Mouse (Mus musculus) lung, postnatal 25 days (tissue): ENCODE results near the gene Nuak2.

Experiments
- DNase-seq: peaks from one replicate; pipeline ENCODE4 v3.0.0; 2022; ENCODE audit warnings: low spot score

The Nuak2 gene

GRCm38 (mm10) chr1:132353389-132353788, 37.5 kb downstream of the Nuak2 start:
- no peak for DNase-seq

- DNase-seq: no peak
Observed at GRCm38 (mm10) chr1:132354234-132354633, 38.3 kb downstream of the Nuak2 start.

DNA sequence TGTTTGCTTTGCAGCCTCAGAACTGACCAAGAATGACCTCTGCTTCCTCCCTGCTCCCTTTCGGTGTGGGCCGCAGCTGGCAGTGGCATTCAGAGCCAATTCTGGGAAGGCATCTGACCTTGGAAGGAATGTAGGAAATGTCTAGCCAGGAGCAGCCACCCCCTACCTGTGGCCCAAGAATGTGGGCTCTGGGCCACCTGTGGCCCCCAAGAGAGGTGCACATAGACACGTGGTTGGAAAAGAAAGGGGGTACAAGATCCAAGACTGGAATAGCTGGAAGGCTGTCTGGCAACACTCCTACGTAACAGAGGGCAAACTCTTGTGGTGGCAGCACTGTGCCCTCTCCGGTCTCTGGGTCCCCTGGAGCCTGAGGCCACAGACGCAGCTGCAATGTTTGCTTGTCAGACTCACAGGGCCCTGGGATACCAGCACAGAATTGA, 39.3 kb downstream of the Nuak2 start:
- no peak for DNase-seq

GRCm38 (mm10) chr1:132355841-132356242, 39.9 kb downstream of the Nuak2 start:
- DNase-seq: peak; percentile 87

GRCm38 (mm10) chr1:132356841-132357240, 40.9 kb downstream of the Nuak2 start:
- no peak for DNase-seq

DNA sequence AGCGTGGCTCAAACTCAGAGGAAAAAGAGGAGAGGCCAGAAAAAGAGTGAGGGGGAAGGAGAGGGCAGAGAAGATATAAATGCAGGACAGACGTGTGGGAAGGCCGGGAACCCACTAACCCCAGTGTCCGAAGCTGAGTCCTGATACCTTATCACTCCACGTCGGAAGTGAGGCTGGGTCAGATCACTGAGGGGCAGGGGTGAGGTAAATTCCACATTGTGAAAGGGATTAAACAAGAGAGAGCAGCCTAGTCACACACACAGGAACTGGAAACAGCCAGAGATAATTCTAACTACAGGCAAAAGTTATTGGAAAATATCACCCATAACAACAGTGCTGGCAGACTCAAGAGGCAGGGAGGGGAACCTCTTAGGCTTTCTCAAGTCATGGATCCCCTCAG, 46.0 kb downstream of the Nuak2 start:
- no peak for DNase-seq

DNA sequence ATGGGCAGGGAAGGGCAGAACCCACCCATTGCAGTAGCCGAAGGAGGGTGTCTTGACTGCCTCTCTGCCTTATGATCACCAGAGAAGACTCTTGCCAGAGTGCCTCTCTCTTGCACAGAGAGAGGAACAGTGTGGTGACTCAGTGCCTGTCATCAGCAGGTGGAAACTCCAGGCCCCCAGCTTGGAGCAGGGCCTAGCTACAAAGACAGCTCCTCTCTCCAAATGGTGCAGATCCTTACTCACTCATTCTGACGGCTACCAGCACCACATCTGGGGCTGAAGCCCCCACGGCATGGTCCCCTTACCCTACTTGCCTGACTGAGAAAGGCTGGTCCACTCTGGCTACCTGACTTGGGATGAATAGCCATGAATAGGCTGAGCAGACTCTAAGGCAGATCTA, 48.5 kb downstream of the Nuak2 start:
- DNase-seq: no peak

- DNase-seq: no peak
Observed at GRCm38 (mm10) chr1:132364896-132365557, 49.1 kb downstream of the Nuak2 start.

GRCm38 (mm10) chr1:132365645-132366044, 49.7 kb downstream of the Nuak2 start:
- DNase-seq: no peak

- no peak for DNase-seq
Observed at GRCm38 (mm10) chr1:132366235-132366634, 50.3 kb downstream of the Nuak2 start.

DNA sequence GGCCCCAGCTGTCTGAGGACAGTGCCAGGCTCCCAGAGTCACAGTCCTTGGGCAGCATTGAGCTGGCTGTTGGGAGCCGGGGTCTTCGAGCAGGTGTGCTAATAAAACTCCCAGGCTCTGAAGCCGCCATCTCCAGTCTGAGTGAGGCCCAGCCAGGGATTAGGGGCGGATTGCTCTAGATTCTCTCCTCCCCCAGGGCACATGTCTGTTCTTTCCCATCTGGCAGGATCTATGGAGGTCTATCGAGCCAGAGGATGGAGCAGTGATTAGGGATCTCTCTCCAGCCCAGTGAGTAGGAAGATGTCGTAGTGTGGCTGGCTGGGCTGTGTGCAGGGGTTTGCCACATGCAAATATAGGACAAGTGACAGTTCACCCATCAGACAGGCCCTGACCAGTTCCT, 51.0 kb downstream of the Nuak2 start:
- no peak for DNase-seq

GRCm38 (mm10) chr1:132367692-132368506, 52.0 kb downstream of the Nuak2 start:
- peak; percentile 91 for DNase-seq

DNA sequence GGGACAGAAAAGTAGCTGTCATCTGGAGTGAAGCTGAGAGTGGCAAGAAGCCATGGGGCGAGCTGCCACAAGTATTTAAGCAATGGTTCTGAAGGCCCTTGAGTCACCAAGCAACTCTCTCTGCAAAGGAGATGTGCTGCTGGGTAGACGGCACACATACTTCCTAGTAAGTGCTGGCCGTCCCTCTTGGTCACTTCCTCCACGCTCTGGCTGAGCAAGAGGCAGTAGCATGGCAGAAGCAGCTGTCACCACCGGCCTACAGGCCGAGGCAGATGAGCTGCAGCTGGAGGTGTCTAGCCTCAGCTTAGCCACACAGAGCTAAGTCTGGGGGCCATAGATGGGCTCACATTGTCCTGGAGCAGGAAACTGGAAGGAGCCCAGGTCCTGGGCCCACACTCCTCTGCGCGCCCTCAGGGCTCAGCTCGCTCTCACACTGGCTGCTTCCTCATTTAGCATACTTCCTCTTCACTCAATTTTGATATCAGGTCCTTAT, 54.8 kb downstream of the Nuak2 start:
- peak; percentile 57 for DNase-seq

DNA sequence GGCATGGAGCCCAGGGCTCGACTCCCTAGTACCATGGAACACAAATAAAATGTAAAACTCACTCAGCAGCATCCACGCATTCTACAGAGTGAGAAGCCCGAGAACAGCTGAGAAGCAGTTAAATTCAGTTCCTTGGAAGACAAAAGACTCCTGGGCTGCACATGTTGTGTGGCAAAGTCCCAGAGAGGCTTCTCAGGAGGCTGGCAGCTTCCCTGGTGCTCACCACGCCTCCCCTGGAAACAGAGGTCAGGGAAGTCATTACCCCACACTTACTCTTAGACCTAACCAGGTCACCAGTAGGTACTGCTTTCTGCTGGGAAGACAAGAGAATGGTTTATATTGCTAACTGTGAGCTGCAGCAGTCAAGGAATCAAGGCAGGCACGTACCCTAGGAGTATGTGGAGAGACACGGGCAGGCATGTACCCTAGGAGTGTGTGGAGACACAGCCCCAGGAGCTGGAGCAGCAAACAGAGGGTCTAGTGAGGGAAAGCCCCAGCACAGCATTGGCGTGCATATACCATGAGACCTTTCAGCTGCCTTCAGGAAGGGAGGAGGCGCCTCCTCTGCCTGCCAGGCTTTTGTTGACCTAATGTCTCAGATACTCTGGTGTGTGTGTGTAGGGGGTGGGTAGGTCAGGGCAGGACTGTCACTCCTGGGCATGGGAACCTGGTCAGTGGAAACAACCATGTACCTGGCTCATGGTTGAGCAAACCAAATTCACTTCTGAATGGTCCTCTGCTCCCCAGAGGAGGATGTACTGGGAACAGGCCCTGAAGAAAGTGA, 55.6 kb downstream of the Nuak2 start:
- no peak for DNase-seq

- no peak for DNase-seq
Observed at GRCm38 (mm10) chr1:132372354-132372753, 56.4 kb downstream of the Nuak2 start.

DNA sequence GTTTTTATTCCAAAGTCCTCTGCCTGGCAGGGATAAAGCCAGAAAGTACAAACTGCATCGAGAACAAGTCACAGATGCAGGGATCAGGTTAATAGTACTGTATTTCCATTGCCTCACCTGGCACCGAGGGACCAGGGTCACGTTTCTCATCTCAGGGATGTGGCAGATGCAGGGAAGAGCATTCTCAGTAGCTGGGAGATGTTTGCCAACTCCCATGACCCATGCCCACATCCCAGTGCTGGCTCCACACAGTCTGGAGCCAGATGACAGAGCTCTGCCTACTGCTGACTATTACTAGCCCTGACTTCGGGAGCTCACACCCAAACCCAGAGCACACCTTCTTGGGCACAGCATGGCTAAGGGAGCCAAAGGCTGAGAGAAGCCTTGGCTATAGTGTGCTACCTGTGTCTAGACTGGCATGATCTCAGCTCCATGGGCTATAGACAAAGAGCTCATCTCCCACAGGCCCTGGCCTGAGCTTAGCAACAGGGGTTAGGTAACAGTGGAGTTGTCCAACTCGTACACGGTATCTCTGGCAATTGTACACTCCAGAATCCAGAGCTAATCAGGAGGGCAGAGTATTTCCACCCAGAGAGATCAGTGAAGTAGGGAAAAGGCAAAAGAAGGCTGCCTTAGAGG, 57.1 kb downstream of the Nuak2 start:
- DNase-seq: no peak

- DNase-seq: peak; percentile 86
Observed at GRCm38 (mm10) chr1:132374140-132374872, 58.4 kb downstream of the Nuak2 start.

GRCm38 (mm10) chr1:132374873-132375244, 58.9 kb downstream of the Nuak2 start:
- DNase-seq: no peak

DNA sequence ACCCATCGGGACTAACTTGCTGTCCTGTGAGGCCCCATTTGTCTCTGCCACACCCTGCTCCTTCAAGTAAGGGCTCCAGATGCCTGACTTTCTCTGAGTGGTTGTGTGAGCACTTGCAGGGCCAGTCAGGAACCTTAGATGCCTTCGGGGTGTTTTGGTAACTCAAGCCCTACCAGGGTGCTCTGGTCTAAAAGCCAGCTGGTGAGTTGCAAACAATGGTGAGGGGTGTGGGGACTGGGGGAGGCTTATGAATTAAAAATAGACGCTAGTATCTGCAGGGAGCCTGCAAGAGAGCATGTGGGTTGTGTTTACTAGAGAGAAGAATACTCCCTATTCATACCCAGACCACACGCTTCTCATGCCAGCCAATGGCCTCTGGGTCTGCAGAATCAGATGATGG, 59.3 kb downstream of the Nuak2 start:
- DNase-seq: no peak

GRCm38 (mm10) chr1:132376211-132377054, 60.5 kb downstream of the Nuak2 start:
- no peak for DNase-seq

DNA sequence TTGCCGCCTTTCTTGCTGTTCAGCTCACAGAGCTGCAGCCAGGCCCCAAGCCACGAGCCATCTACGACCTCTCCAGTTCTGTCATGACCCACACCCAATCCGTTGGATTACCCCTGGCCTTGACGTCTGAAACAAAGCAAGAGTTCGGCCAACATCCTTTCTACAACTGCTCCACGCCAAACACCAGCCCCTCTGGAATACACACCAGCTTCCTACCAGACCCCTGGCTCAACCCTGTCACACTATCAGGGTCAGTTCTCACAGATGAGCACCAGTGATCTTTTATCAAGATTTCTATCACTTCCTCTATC, 61.1 kb downstream of the Nuak2 start:
- DNase-seq: peak; percentile 63
